ENCODE assay signal across 11 mouse cellular contexts in the genomic region with DNA sequence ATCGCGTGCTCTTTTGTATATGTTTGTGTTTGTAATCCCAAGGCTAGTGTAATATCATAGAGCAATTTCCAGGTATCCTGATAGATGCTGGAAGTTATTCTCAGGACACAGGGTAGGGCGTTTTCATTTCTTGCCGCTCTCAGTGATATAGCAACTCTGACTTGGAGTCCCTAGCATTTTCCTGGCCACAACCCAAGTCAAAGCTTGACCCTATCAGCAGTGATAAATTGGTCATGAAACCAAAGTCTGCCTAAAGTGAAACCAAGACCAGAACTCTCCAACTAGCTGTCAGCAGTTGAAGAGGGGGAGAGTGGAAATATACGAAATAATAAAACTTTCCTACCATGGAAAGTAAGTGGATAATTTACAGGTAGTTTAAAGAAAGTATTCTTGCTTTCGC.
DNase-seq lines count a peak whose midpoint lies in the region; ATAC-seq lines count a peak whose summit lies in the region.
"Had no signal": no experiment of that assay in that cellular context is flagged by ENCODE, and none has a peak within 500 bp of the region (broad histone marks: within the 10 kb centered on the region; RNA-seq: fewer than 3 reads in every experiment).

No protein-coding gene starts in this region.

- no peaks in the 10 kb centered on the region for H3K27me3 ChIP-seq in limb, embryonic 15.5 days
- H3K27me3 ChIP-seq in limb, embryonic 10.5 days (ENCODE audit: low read depth, poor library complexity, severe bottlenecking), result no peaks in the 10 kb centered on the region
- peaks cover 3% of the 10 kb centered on the region for H3K27me3 ChIP-seq in heart, embryonic 13.5 days (replicated peaks)
- H3K27me3 ChIP-seq in kidney, embryonic 15.5 days, result no peaks in the 10 kb centered on the region
- no peaks in the 10 kb centered on the region for H3K27me3 ChIP-seq in stomach, embryonic 16.5 days (ENCODE audit: control insufficient read depth, insufficient read depth, low read length)
- H3K27me3 ChIP-seq: lung, embryonic 15.5 days had no signal

- peak overlapping the region; percentile 30; the same call in 1 of the 2 replicates for H3K27ac ChIP-seq in limb, embryonic 15.5 days
- no peak overlapping the region for H3K27ac ChIP-seq in limb, embryonic 10.5 days
- H3K27ac ChIP-seq in heart, embryonic 13.5 days (replicated peaks), result no peak overlapping the region
- no peak overlapping the region for H3K27ac ChIP-seq in kidney, embryonic 15.5 days
- H3K27ac ChIP-seq in stomach, embryonic 16.5 days (ENCODE audit: low read length), result no peak overlapping the region
- H3K27ac ChIP-seq: lung, embryonic 15.5 days had no signal

- H3K36me3 ChIP-seq in limb, embryonic 15.5 days, result no peaks in the 10 kb centered on the region
- no peaks in the 10 kb centered on the region for H3K36me3 ChIP-seq in limb, embryonic 10.5 days
- H3K36me3 ChIP-seq in heart, embryonic 13.5 days, result no peaks in the 10 kb centered on the region
- no peaks in the 10 kb centered on the region for H3K36me3 ChIP-seq in kidney, embryonic 15.5 days
- no peaks in the 10 kb centered on the region for H3K36me3 ChIP-seq in stomach, embryonic 16.5 days (ENCODE audit: control insufficient read depth, insufficient read depth, low read length)
- H3K36me3 ChIP-seq: lung, embryonic 15.5 days had no signal

- no peaks in the 10 kb centered on the region for H3K9me3 ChIP-seq in limb, embryonic 15.5 days
- no peaks in the 10 kb centered on the region for H3K9me3 ChIP-seq in limb, embryonic 10.5 days (replicated peaks)
- no peaks in the 10 kb centered on the region for H3K9me3 ChIP-seq in heart, embryonic 13.5 days
- no peaks in the 10 kb centered on the region for H3K9me3 ChIP-seq in kidney, embryonic 15.5 days (replicated peaks)
- H3K9me3 ChIP-seq in stomach, embryonic 16.5 days (replicated peaks; ENCODE audit: control insufficient read depth, low read length), result no peaks in the 10 kb centered on the region
- H3K9me3 ChIP-seq: lung, embryonic 15.5 days had no signal

- H3K9ac ChIP-seq in limb, embryonic 15.5 days, result no peak overlapping the region
- H3K9ac ChIP-seq in heart, embryonic 13.5 days, result no peak overlapping the region
- H3K9ac ChIP-seq in kidney, embryonic 15.5 days, result no peak overlapping the region
- H3K9ac ChIP-seq in stomach, embryonic 16.5 days (ENCODE audit: low read length), result no peak overlapping the region
- H3K9ac ChIP-seq: lung, embryonic 15.5 days had no signal

- H3K4me3 ChIP-seq in limb, embryonic 15.5 days, result no peak overlapping the region
- no peak overlapping the region for H3K4me3 ChIP-seq in limb, embryonic 10.5 days
- H3K4me3 ChIP-seq in heart, embryonic 13.5 days, result no peak overlapping the region
- no peak overlapping the region for H3K4me3 ChIP-seq in kidney, embryonic 15.5 days (replicated peaks)
- H3K4me3 ChIP-seq in stomach, embryonic 16.5 days (replicated peaks; ENCODE audit: low read length), result no peak overlapping the region
- H3K4me3 ChIP-seq: lung, embryonic 15.5 days had no signal

- no peak overlapping the region for H3K4me2 ChIP-seq in limb, embryonic 15.5 days
- H3K4me2 ChIP-seq in heart, embryonic 13.5 days, result peak overlapping the region; percentile 17; the same call in 1 of the 2 replicates
- H3K4me2 ChIP-seq in kidney, embryonic 15.5 days, result peak overlapping the region; percentile 2; the same call in 1 of the 2 replicates
- H3K4me2 ChIP-seq in stomach, embryonic 16.5 days (ENCODE audit: low read depth, low read length), result 0 out of 2 replicates have a peak overlapping the region, but pooled peaks have one; percentile 3
- H3K4me2 ChIP-seq: lung, embryonic 15.5 days had no signal

- H3K4me1 ChIP-seq in limb, embryonic 15.5 days, result peaks cover 3% of the 10 kb centered on the region; the same call in 1 of the 2 replicates
- no peaks in the 10 kb centered on the region for H3K4me1 ChIP-seq in limb, embryonic 10.5 days
- H3K4me1 ChIP-seq in heart, embryonic 13.5 days, result peaks cover 16% of the 10 kb centered on the region
- peaks cover 10% of the 10 kb centered on the region for H3K4me1 ChIP-seq in kidney, embryonic 15.5 days
- H3K4me1 ChIP-seq in stomach, embryonic 16.5 days (ENCODE audit: control insufficient read depth, insufficient read depth, low read length), result 0 out of 2 replicates have a peak, but pooled peaks cover 5% of the 10 kb centered on the region
- H3K4me1 ChIP-seq: lung, embryonic 15.5 days had no signal

- WGBS in limb, embryonic 15.5 days, result 73% methylated on average over 6 of the region's 6 CpGs
- 92% methylated on average over 6 of the region's 6 CpGs for WGBS in limb, embryonic 10.5 days
- WGBS in heart, embryonic 13.5 days, result 49% methylated on average over 6 of the region's 6 CpGs
- WGBS in kidney, embryonic 15.5 days, result 37% methylated on average over 6 of the region's 6 CpGs
- 57% methylated on average over 6 of the region's 6 CpGs for WGBS in stomach, embryonic 16.5 days

- no peak; the same call in 1 of the 2 replicates for ATAC-seq in limb, embryonic 15.5 days (ENCODE audit: insufficient number of reproducible peaks, low FRiP score, low TSS enrichment, low read depth)
- no peak for ATAC-seq in heart, embryonic 13.5 days (ENCODE audit: extremely low read depth, insufficient number of reproducible peaks, low FRiP score, low TSS enrichment)
- ATAC-seq in kidney, embryonic 15.5 days (replicated peaks; ENCODE audit: low FRiP score), result peak; percentile 46
- peak; percentile 69; the same call in 1 of the 2 replicates for ATAC-seq in stomach, embryonic 16.5 days (ENCODE audit: insufficient read depth, low FRiP score)

- DNase-seq in limb, embryonic 10.5 days (ENCODE audit: low spot score), result no peak
- no peak for DNase-seq in frontal cortex, postnatal 14 days (ENCODE audit: low spot score in 2 of 2)
- DNase-seq in left cerebral cortex, adult 9 months (ENCODE audit: low spot score in 2 of 2), result no peak
- DNase-seq in retina, embryonic 14.5 days (ENCODE audit: low spot score), result no peak
- DNase-seq: cerebellum, adult 9-10 months; layer of hippocampus, adult 9-11 months had no signal

Comparison
In these comparisons a context has a peak if more than half of its experiments do, and no peak if none do; other contexts are left out.
1. ATAC-seq: peak in kidney, embryonic 15.5 days (single experiment) and stomach, embryonic 16.5 days (single experiment); none in limb, embryonic 15.5 days (single experiment) and heart, embryonic 13.5 days (single experiment).